Mouse (Mus musculus) adrenal gland, adult 8-10 months (tissue): Measurements from ENCODE around the gene Pacsin1. TPM values are rescaled to one million over a fixed set of nuclear protein-coding genes. Genes with fewer than 3 reads are reported as not detected.

Experiments used
- DNase-seq: peaks from one replicate; pipeline ENCODE4 v3.0.0; 2022
- total RNA-seq, 4 experiments: library from RNA; stranded (reverse); gene quantifications; 2 replicates each; pipeline ENCODE4 v1.2.4; 2022

Gene Pacsin1
- total RNA-seq, 4 experiments from 2014 or later = 3.9 to 11.2 (median 7.9) TPM

DNA sequence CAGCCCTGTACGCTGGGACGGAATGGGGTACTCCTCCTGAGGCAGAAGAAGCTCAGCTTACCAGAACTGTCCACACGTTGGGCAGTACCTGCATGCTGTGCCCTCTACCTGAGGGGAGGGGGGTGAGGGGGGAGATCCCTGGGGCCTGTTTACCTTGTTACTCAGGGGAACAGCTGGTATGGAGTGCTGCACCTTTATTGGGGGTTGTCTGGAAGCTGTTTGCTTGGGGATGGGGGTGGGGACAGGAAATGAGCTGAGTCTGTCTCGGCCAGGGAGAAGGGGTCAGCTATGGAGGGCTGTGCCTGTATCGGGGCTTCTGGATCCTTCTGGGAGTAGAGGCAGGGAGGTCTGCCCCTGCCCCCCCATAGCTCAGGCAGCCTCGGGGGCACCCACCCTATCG lies 71.2 kb downstream of the Pacsin1 start:
- DNase-seq = no peak

DNA sequence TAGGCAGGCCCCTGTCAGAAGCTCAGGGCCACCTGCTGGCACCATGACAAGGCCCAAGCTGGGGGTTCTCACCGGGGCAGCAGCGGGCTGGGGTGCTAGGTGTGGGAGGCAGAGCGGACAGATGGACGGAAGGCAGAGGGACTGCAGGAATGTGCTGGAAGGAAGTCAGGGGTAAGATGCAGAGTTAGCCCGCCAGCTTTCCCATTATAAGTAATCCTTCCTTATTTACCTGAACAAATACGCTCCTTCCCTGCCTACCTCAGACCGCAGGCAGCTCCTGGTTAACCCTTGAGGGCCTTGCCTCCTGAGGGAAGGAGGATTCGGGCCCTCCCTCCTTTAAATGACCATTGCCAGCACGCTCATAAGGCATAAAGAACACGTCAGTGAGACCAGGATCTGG lies 73.5 kb downstream of the Pacsin1 start, which contains the start of gene Spdef:
Spdef (minus strand) TSS at position 186 of the 400 bp plus-strand sequence.
- DNase-seq = no peak

DNA sequence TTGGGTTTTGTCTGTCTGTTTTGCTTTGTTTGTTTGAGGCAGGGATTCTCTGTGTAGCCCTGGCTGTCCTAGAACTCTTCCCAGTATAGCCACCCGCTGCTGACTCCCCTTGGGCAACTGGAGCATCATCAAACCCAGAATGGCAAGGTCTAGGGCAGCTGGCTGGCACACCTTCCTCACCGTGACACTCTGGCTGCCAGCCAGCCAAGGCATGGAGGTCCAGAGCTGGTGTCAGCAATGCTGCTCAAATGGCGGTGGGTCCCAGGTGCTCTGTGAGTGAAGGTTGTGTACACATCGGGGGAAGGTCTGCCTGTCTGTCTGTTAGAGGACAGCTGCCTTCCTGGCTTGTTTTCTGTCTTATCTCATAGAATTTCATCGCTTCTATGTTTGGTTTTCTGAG lies 76.8 kb downstream of the Pacsin1 start:
- DNase-seq = no peak

- no peak for DNase-seq
These were observed 77.4 kb downstream of the Pacsin1 start for GRCm38 (mm10) chr17:27732694-27733093.

- no peak for DNase-seq
These were observed 79.2 kb downstream of the Pacsin1 start for GRCm38 (mm10) chr17:27734344-27735073.

- DNase-seq = no peak
These were observed 85.7 kb downstream of the Pacsin1 start for GRCm38 (mm10) chr17:27740961-27741360.

- DNase-seq = no peak
These were observed 91.1 kb downstream of the Pacsin1 start for GRCm38 (mm10) chr17:27746446-27746845.

DNA sequence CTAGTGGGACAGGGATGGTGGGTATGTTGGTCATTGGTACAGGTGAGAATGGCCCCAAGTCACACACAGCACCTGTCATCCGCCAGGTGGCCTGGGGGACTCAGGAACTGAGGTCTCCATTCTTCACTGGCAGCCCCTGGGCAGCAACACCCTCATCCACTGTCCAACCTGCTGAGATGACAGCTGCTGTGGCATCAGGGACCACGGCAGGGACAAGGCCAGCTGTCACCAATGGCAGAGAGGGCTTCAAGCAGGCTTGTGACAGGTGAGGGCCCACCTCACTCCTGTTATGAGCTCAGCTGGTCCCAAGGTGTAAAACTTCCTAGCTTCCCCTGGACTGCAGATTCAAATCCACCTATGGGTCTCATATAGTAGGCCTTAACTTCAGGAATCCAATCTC lies 92.8 kb downstream of the Pacsin1 start:
- DNase-seq = no peak

DNA sequence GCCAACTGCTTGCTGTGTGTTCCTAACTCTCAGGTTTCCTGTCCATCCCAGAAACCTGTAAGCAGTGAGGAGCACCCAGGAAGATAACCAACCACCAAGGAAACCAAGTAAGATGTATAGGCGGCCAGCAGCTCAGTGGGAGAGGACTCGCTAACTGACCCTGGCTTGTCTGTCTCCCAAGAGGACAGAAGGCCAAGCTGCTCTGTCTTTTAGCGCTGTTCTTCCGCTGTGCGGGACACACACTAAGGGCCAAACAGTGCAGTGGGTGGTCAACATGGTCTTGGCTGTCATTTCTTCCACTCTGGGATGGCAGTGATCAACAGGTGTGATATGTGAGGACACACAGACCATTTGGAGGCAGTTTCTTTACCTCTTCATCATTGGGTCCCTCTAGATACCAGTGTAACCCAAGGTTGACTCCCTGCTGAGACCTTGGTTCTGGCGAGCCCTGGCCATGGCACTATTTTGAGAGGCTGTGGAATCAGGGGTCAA lies 95.2 kb downstream of the Pacsin1 start:
- no peak for DNase-seq

DNA sequence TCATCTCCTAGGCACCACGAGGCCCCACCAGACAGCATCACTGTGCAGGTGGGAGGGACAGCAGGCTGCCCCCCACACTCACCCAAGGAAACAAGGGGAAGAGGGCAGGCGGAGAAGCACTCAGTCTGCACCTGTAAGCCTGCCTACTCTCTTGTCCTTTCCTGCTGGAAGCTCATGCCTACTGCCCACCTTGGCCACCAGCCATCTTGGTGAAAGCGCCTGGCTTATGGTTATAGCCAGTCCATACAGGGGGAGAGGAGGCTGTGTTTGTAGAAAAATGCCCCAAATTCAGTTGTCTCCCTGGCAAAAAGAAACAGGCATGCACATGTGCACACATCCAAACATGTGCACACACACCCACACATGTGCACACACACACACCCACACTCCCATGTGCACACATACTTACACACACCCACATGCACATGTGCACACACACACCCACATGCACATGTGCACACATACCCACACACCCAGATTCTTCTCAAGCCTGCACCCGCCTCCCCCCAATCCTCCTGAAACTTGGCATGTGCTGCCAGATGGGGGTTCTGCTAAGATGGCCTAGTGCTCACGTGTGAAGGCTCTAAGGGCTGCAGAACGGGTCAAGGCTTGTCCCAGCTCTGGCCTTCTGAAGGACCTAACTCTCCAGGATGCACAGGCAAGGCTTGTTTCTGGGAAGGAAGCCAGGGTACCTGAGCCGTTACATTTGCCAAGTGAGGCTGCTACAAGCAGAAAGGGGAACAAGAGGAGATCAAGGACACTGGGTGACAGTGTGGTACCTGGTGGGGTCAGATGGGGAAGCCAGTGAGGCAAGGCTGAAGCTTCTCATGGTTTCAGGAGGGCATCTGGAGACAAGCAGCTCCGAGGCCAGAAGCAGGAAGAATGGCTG lies 96.2 kb downstream of the Pacsin1 start:
- no peak for DNase-seq

GRCm38 (mm10) chr17:27760169-27760568 lies 104.9 kb downstream of the Pacsin1 start:
- DNase-seq = no peak

Other genes starting within 250 kb of the Pacsin1 start
- 1 to 10 TPM; 2.6 to 3.9 (median 3.2) TPM for gene Grm4, start 134.1 kb upstream of the Pacsin1 start, total RNA-seq
- 10 to 100 TPM; 14.7 to 23.4 (median 20.9) TPM for gene Hmga1, start 99.0 kb upstream of the Pacsin1 start, total RNA-seq
- 10 to 100 TPM; 22.9 to 29.4 (median 23.4) TPM for gene AI413582, start 89.8 kb upstream of the Pacsin1 start, total RNA-seq
- gene Nudt3, start 32.0 kb upstream of the Pacsin1 start, total RNA-seq = 100 to 1,000 TPM; 194 to 226 (median 212) TPM
- gene RPS10-NUDT3, start 20.3 kb upstream of the Pacsin1 start, total RNA-seq = not detected
- 100 to 1,000 TPM; 828 to 975 (median 886) TPM for gene Rps10, start 18.8 kb upstream of the Pacsin1 start, total RNA-seq
- gene Spdef, start 73.4 kb downstream of the Pacsin1 start, total RNA-seq = under 1 TPM in 1 of 4 experiments, not detected in 3; 0.37 TPM
- 100 to 1,000 TPM; 149 to 177 (median 165) TPM for gene D17Wsu92e, start 165.1 kb downstream of the Pacsin1 start, total RNA-seq
- gene Snrpc, start 182.6 kb downstream of the Pacsin1 start, total RNA-seq = 10 to 100 TPM; 58.4 to 66.3 (median 59.3) TPM
- 10 to 100 TPM; 35.3 to 36.2 (median 35.8) TPM for gene Uhrf1bp1, start 200.9 kb downstream of the Pacsin1 start, total RNA-seq